Comparison of ENCODE assay signal across 16 mouse cellular contexts in the genomic region with DNA sequence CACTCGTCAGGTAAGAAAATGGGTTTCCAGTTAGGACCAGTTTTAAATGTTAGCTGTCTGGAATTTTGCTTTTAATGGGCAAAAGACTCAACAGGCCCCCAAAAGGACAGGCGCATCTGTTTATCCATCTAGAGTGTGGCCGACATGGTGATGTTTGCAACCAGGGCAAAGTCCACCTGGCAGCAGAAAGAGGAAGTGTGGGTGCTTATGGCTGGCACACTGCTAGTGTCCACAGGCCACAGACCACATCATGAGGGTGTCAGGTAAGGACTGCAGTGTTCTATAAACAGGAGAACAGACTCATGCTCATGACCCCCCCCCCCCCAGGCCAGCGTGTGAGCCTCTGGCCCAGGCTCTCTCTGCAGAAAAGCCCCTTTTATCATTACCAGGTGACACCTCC. TPM values are rescaled to one million over a fixed set of nuclear protein-coding genes. Genes with fewer than 3 reads are reported as not detected.
DNase-seq lines count a peak whose midpoint lies in the region; ATAC-seq lines count a peak whose summit lies in the region.
"Had no signal": no experiment of that assay in that cellular context is flagged by ENCODE, and none has a peak within 500 bp of the region (broad histone marks: within the 10 kb centered on the region; RNA-seq: fewer than 3 reads in every experiment).

No protein-coding gene starts in this region.

- no peaks in the 10 kb centered on the region for H3K9me3 ChIP-seq in forebrain, embryonic 15.5 days
- H3K9me3 ChIP-seq: embryonic facial prominence, embryonic 13.5 days; forebrain, embryonic 10.5 days had no signal

- H3K9ac ChIP-seq in forebrain, embryonic 15.5 days (replicated peaks), result no peak overlapping the region
- H3K9ac ChIP-seq: embryonic facial prominence, embryonic 13.5 days had no signal

- peak; percentile 31 for DNase-seq in 416B (ENCODE audit: low read depth)
- peak; percentile 74 to 87 for DNase-seq in kidney, postnatal 25 days
- DNase-seq in layer of hippocampus, adult 11-12 months (ENCODE audit: low spot score), result no peak
- no peak for DNase-seq in gastrocnemius, postnatal 14 days
- DNase-seq in urinary bladder, adult 2 months (ENCODE audit: low spot score), result no peak
- DNase-seq: heart, adult 11 months; lung, postnatal 10 days had no signal

- no peak overlapping the region for H3K4me2 ChIP-seq in forebrain, embryonic 15.5 days (replicated peaks)
- H3K4me2 ChIP-seq: embryonic facial prominence, embryonic 13.5 days; midbrain, embryonic 11.5 days had no signal

- ATAC-seq in granulocyte monocyte progenitor cell, adult 5-6 weeks (replicated peaks; ENCODE audit: poor library complexity, severe bottlenecking), result peak; percentile 70
- ATAC-seq in megakaryocyte, adult 5-6 weeks (ENCODE audit: poor library complexity, severe bottlenecking), result peak; percentile 68
- no peak for ATAC-seq in forebrain, embryonic 15.5 days (replicated peaks)
- ATAC-seq: hindbrain, embryonic 16.5 days had no signal

- WGBS in forebrain, embryonic 15.5 days, result 85% methylated on average over 4 of the region's 4 CpGs

- H3K36me3 ChIP-seq in forebrain, embryonic 15.5 days, result no peaks in the 10 kb centered on the region
- H3K36me3 ChIP-seq: embryonic facial prominence, embryonic 13.5 days; forebrain, embryonic 10.5 days had no signal

- H3K27ac ChIP-seq in forebrain, embryonic 15.5 days (replicated peaks), result no peak overlapping the region
- H3K27ac ChIP-seq: embryonic facial prominence, embryonic 13.5 days; forebrain, embryonic 10.5 days had no signal

- intact Hi-C loops in gastrocnemius, postnatal 14 days (cut with DNase I; ENCODE audit: low total_unique reads), result no loop called here

- H3K27me3 ChIP-seq in forebrain, embryonic 15.5 days, result no peaks in the 10 kb centered on the region
- H3K27me3 ChIP-seq: embryonic facial prominence, embryonic 13.5 days had no signal

- no peaks in the 10 kb centered on the region for H3K4me1 ChIP-seq in forebrain, embryonic 15.5 days

- no peak overlapping the region for H3K4me3 ChIP-seq in forebrain, embryonic 15.5 days
- H3K4me3 ChIP-seq: embryonic facial prominence, embryonic 13.5 days; forebrain, embryonic 10.5 days had no signal

RNA-seq across cellular contexts. Expression of gene Dio1, which starts 4.1 kb away (rescaled TPM):
- total RNA-seq in granulocyte monocyte progenitor cell, adult 5-6 weeks (2014; fragmentation: Nextera tagmentation), result not detected in 2 replicates
- not detected in 2 replicates for total RNA-seq in granulocyte monocyte progenitor cell, adult 5-6 weeks (2017)
- not detected in 2 replicates for total RNA-seq in megakaryocyte, adult 5-6 weeks (2015)
- total RNA-seq in megakaryocyte, adult 5-6 weeks (2017), result not detected in 2 replicates
- total RNA-seq in gastrocnemius, postnatal 14 days (2021), result not detected
- not detected in 2 replicates for polyA plus RNA-seq in forebrain, embryonic 15.5 days (2015; fragmentation: Nextera tagmentation; extraction: Ambion mirVana)
- polyA plus RNA-seq in urinary bladder, adult 2 months (2012; rRNA removed), result not detected in 2 replicates
- total RNA-seq: layer of hippocampus, postnatal 10 days had no signal
- polyA plus RNA-seq: embryonic facial prominence, embryonic 13.5 days; forebrain, embryonic 10.5 days; hindbrain, embryonic 16.5 days; limb, embryonic 11.5 days; midbrain, embryonic 11.5 days had no signal

RNA-seq across cellular contexts. Expression of gene Yipf1, which starts 11.3 kb away (rescaled TPM):
- 44.1 and 53.5 TPM in 2 replicates for total RNA-seq in granulocyte monocyte progenitor cell, adult 5-6 weeks (2014; fragmentation: Nextera tagmentation)
- 32.0 and 38.8 TPM in 2 replicates for total RNA-seq in granulocyte monocyte progenitor cell, adult 5-6 weeks (2017)
- 73.0 and 82.7 TPM in 2 replicates for total RNA-seq in megakaryocyte, adult 5-6 weeks (2015)
- 59.2 and 61.3 TPM in 2 replicates for total RNA-seq in megakaryocyte, adult 5-6 weeks (2017)
- total RNA-seq in gastrocnemius, postnatal 14 days (2021), result 10 to 100 TPM; 12.0 to 12.7 TPM
- 53.2 and 54.3 TPM in 2 replicates for polyA plus RNA-seq in forebrain, embryonic 15.5 days (2015; fragmentation: Nextera tagmentation; extraction: Ambion mirVana)
- polyA plus RNA-seq in urinary bladder, adult 2 months (2012; rRNA removed), result 50.4 and 60.1 TPM in 2 replicates

RNA-seq across cellular contexts. Expression of gene Hspb11, which starts 49.4 kb away (rescaled TPM):
- 7.8 and 18.0 TPM in 2 replicates for total RNA-seq in granulocyte monocyte progenitor cell, adult 5-6 weeks (2014; fragmentation: Nextera tagmentation)
- 7.9 and 14.2 TPM in 2 replicates for total RNA-seq in granulocyte monocyte progenitor cell, adult 5-6 weeks (2017)
- 17.1 and 23.3 TPM in 2 replicates for total RNA-seq in megakaryocyte, adult 5-6 weeks (2015)
- total RNA-seq in megakaryocyte, adult 5-6 weeks (2017), result 8.6 and 15.3 TPM in 2 replicates
- 10 to 100 TPM; 13.7 to 14.1 TPM for total RNA-seq in gastrocnemius, postnatal 14 days (2021)
- 37.1 and 41.7 TPM in 2 replicates for polyA plus RNA-seq in forebrain, embryonic 15.5 days (2015; fragmentation: Nextera tagmentation; extraction: Ambion mirVana)
- polyA plus RNA-seq in urinary bladder, adult 2 months (2012; rRNA removed), result 22.0 and 22.7 TPM in 2 replicates

RNA-seq across cellular contexts. Expression of gene Lrrc42, which starts 49.5 kb away (rescaled TPM):
- 20.4 and 21.8 TPM in 2 replicates for total RNA-seq in granulocyte monocyte progenitor cell, adult 5-6 weeks (2014; fragmentation: Nextera tagmentation)
- 2.5 and 4.7 TPM in 2 replicates for total RNA-seq in granulocyte monocyte progenitor cell, adult 5-6 weeks (2017)
- 11.0 and 14.4 TPM in 2 replicates for total RNA-seq in megakaryocyte, adult 5-6 weeks (2015)
- total RNA-seq in megakaryocyte, adult 5-6 weeks (2017), result 3.2 and 16.3 TPM in 2 replicates
- 10 to 100 TPM; 12.6 to 14.7 TPM for total RNA-seq in gastrocnemius, postnatal 14 days (2021)
- polyA plus RNA-seq in forebrain, embryonic 15.5 days (2015; fragmentation: Nextera tagmentation; extraction: Ambion mirVana), result 57.4 and 57.7 TPM in 2 replicates
- polyA plus RNA-seq in urinary bladder, adult 2 months (2012; rRNA removed), result 20.9 and 23.7 TPM in 2 replicates

Comparison
In these comparisons a context has a peak if more than half of its experiments do, and no peak if none do; other contexts are left out.
1. DNase-seq: peak in 416B (single experiment) and kidney, postnatal 25 days (2 of 2); none in layer of hippocampus, adult 11-12 months (single experiment), gastrocnemius, postnatal 14 days (single experiment) and urinary bladder, adult 2 months (single experiment).